Mouse (Mus musculus) MEL (cell line): ENCODE measurements at regions not wholly inside any gene's neighbourhood (a gene's known extent, or its start where the extent isn't known, plus 50 kb on each side); places are given as distances from the start of the nearest gene placed in this dataset.

Experiments
- DNase-seq: peaks from one replicate; pipeline ENCODE4 v3.0.0; 2011; ENCODE audit warnings: low read depth, low spot score
- H3K27ac ChIP-seq: 2 replicates; pipeline ENCODE4 v1.5.1; 2012; ENCODE audit warnings: low read depth, mild to moderate bottlenecking, control low read depth, low read length, moderate library complexity; ENCODE audit not compliant: control insufficient read depth
- H3K27me3 ChIP-seq, 2 experiments: fragments of 150-350 bp in 1 of 2; sonication (generic) in 1 of 2; 2 replicates each; pipeline ENCODE4 v1.6.1; 2012; ENCODE audit warnings: low read length in 2 of 2, mild to moderate bottlenecking in 2 of 2, improper control_type of control experiment in 1 of 2, moderate library complexity in 1 of 2; ENCODE audit not compliant: insufficient read depth in 2 of 2, control insufficient read depth in 1 of 2
- H3K36me3 ChIP-seq, 2 experiments: 2 replicates each; pipeline ENCODE4 v1.6.1; 2012 to 2014; ENCODE audit warnings: low read length in 2 of 2, improper control_type of control experiment in 1 of 2, inconsistent platforms in 1 of 2, mild to moderate bottlenecking in 1 of 2; ENCODE audit not compliant: insufficient read depth in 2 of 2, control insufficient read depth in 1 of 2
- H3K4me1 ChIP-seq, 2 experiments: fragments of 150-350 bp in 1 of 2; sonication (generic) in 1 of 2; 2 replicates each; pipeline ENCODE4 v1.6.1; 2012; ENCODE audit warnings: low read length in 2 of 2, improper control_type of control experiment in 1 of 2, mild to moderate bottlenecking in 1 of 2; ENCODE audit not compliant: insufficient read depth in 2 of 2, control insufficient read depth in 1 of 2
- H3K4me3 ChIP-seq, 2 experiments: fragments of 150-350 bp in 1 of 2; sonication (generic) in 1 of 2; 2 replicates each; pipeline ENCODE4 v1.5.1; 2012; ENCODE audit warnings: low read depth in 2 of 2, low read length in 2 of 2, mild to moderate bottlenecking in 2 of 2, moderate library complexity in 2 of 2, control low read depth in 1 of 2, improper control_type of control experiment in 1 of 2; ENCODE audit not compliant: control insufficient read depth in 1 of 2, insufficient read depth in 1 of 2
- H3K79me2 ChIP-seq: 2 replicates; pipeline ENCODE4 v1.6.1; 2012; ENCODE audit warnings: mild to moderate bottlenecking, low read length, moderate library complexity; ENCODE audit not compliant: control insufficient read depth, poor library complexity, insufficient read depth
- H3K9ac ChIP-seq: 2 replicates; pipeline ENCODE4 v1.6.1; 2012; ENCODE audit warnings: low read depth, mild to moderate bottlenecking, control low read depth, low read length, moderate library complexity; ENCODE audit not compliant: control insufficient read depth, poor library complexity, severe bottlenecking
- H3K9me3 ChIP-seq: fragments of 150-350 bp; sonication (generic); replicated peaks from 2 replicates; pipeline ENCODE4 v1.6.1; 2012; ENCODE audit warnings: mild to moderate bottlenecking, low read length, improper control_type of control experiment, moderate library complexity; ENCODE audit not compliant: insufficient read depth
- BHLHE40 ChIP-seq: IDR thresholded peaks from 2 replicates; pipeline ENCODE4 v1.6.1; 2012; ENCODE audit warnings: low read depth, mild to moderate bottlenecking, inconsistent platforms, low read length, improper control_type of control experiment, borderline replicate concordance
- CTCF ChIP-seq, 3 experiments: IDR thresholded peaks in 2 of 3; conservative IDR thresholded peaks in 1 of 3; 2 replicates each; pipeline ENCODE4 v1.5.1; 2011 to 2012; ENCODE audit warnings: low read length in 3 of 3, low read depth in 2 of 3, mild to moderate bottlenecking in 2 of 3, improper control_type of control experiment in 1 of 3, inconsistent platforms in 1 of 3, mixed read lengths in 1 of 3, moderate library complexity in 1 of 3; ENCODE audit not compliant: control insufficient read depth in 1 of 3, insufficient read depth in 1 of 3, poor library complexity in 1 of 3, severe bottlenecking in 1 of 3
- EP300 ChIP-seq, 2 experiments: IDR thresholded peaks; 2 replicates each; pipeline ENCODE4 v1.6.1; 2011; ENCODE audit warnings: improper control_type of control experiment in 2 of 2, low read length in 2 of 2, low read depth in 1 of 2, mild to moderate bottlenecking in 1 of 2
- GABPA ChIP-seq: IDR thresholded peaks from 2 replicates; pipeline ENCODE4 v1.6.1; 2012; ENCODE audit warnings: low read depth, mild to moderate bottlenecking, inconsistent platforms, low read length, improper control_type of control experiment, moderate library complexity
- GATA1 ChIP-seq: IDR thresholded peaks from 2 replicates; pipeline ENCODE4 v1.6.1; 2011; ENCODE audit warnings: low read depth, low read length, improper control_type of control experiment
- HCFC1 ChIP-seq: IDR thresholded peaks from 2 replicates; pipeline ENCODE4 v1.6.1; 2012; ENCODE audit warnings: low read depth, mild to moderate bottlenecking, inconsistent platforms, low read length, improper control_type of control experiment, moderate library complexity
- JUND ChIP-seq: IDR thresholded peaks from 2 replicates; pipeline ENCODE4 v1.6.1; 2011; ENCODE audit warnings: low read depth, mild to moderate bottlenecking, improper control_type of control experiment, low read length
- MAX ChIP-seq: IDR thresholded peaks from 2 replicates; pipeline ENCODE4 v1.6.1; 2011; ENCODE audit warnings: low read length, improper control_type of control experiment
- MAZ ChIP-seq: IDR thresholded peaks from 2 replicates; pipeline ENCODE4 v1.6.1; 2012; ENCODE audit warnings: low read depth, mild to moderate bottlenecking, inconsistent platforms, low read length, improper control_type of control experiment
- MEF2A ChIP-seq: IDR thresholded peaks from 2 replicates; pipeline ENCODE4 v1.6.1; 2014; ENCODE audit warnings: low read depth, mild to moderate bottlenecking, inconsistent platforms, low read length, improper control_type of control experiment; ENCODE audit not compliant: poor library complexity, insufficient replicate concordance, severe bottlenecking; ENCODE audit errors: extremely low read depth
- MXI1 ChIP-seq: IDR thresholded peaks from 2 replicates; pipeline ENCODE4 v1.6.1; 2011; ENCODE audit warnings: mild to moderate bottlenecking, low read depth, low read length, improper control_type of control experiment
- MYB ChIP-seq: IDR thresholded peaks from 2 replicates; pipeline ENCODE4 v1.6.1; 2011; ENCODE audit warnings: mild to moderate bottlenecking, low read depth, low read length, improper control_type of control experiment
- NELFE ChIP-seq: IDR thresholded peaks from 2 replicates; pipeline ENCODE4 v1.6.1; 2011; ENCODE audit warnings: low read depth, low read length, improper control_type of control experiment
- NRF1 ChIP-seq: IDR thresholded peaks from 2 replicates; pipeline ENCODE4 v1.6.1; 2014; ENCODE audit warnings: low read depth, mild to moderate bottlenecking, inconsistent platforms, low read length, improper control_type of control experiment, moderate library complexity; ENCODE audit not compliant: poor library complexity, insufficient read depth, severe bottlenecking
- POLR2AphosphoS5 ChIP-seq: IDR thresholded peaks from 2 replicates; pipeline ENCODE4 v1.6.1; 2012; ENCODE audit warnings: low read depth, borderline replicate concordance, mild to moderate bottlenecking, inconsistent platforms, low read length, moderate library complexity, mixed read lengths
- RAD21 ChIP-seq: IDR thresholded peaks from 2 replicates; pipeline ENCODE4 v1.6.1; 2011; ENCODE audit warnings: mild to moderate bottlenecking, low read depth, low read length, improper control_type of control experiment
- RCOR1 ChIP-seq: IDR thresholded peaks from 2 replicates; pipeline ENCODE4 v1.6.1; 2012; ENCODE audit warnings: low read depth, mild to moderate bottlenecking, inconsistent platforms, low read length, improper control_type of control experiment
- UBTF ChIP-seq: IDR thresholded peaks from 2 replicates; pipeline ENCODE4 v1.6.1; 2012; ENCODE audit warnings: low read depth, mild to moderate bottlenecking, inconsistent platforms, low read length, improper control_type of control experiment, moderate library complexity, borderline replicate concordance; ENCODE audit not compliant: insufficient read depth
- USF2 ChIP-seq, 2 experiments: IDR thresholded peaks; 2 replicates each; pipeline ENCODE4 v1.6.1; 2011 to 2012; ENCODE audit warnings: improper control_type of control experiment in 2 of 2, low read length in 2 of 2, borderline replicate concordance in 1 of 2, inconsistent platforms in 1 of 2, low read depth in 1 of 2, mild to moderate bottlenecking in 1 of 2; ENCODE audit not compliant: insufficient read depth in 1 of 2
- ZC3H11A ChIP-seq: IDR thresholded peaks from 2 replicates; pipeline ENCODE4 v1.6.1; 2012; ENCODE audit warnings: low read depth, mild to moderate bottlenecking, inconsistent platforms, low read length, improper control_type of control experiment

GRCm38 (mm10) chr19:14180956-14181355 lies 267.6 kb downstream of the Olfr1505 start:
- DNase-seq, result no peak
- Histone ChIP-seq H3K79me2 (no peaks in the 10 kb centered on the region), H3K36me3 (no peaks in the 10 kb centered on the region)
- TF ChIP-seq MYB (no peak), ZC3H11A (no peak), MAZ (no peak), MXI1 (no peak), MEF2A (no peak), NRF1 (no peak), UBTF (no peak), JUND (no peak), EP300 (IDR thresholded peaks at IDR 0.05; ENCODE audit: low read depth in 1 of 2, low read length in 2 of 2) (no peak), MAX (no peak), BHLHE40 (no peak), POLR2AphosphoS5 (no peak), USF2 (IDR thresholded peaks at IDR 0.05; ENCODE audit: borderline replicate concordance in 1 of 2, insufficient read depth in 1 of 2, low read depth in 1 of 2, low read length in 2 of 2) (no peak), GATA1 (no peak), RCOR1 (no peak), NELFE (no peak), GABPA (no peak), CTCF (IDR thresholded peaks at IDR 0.05 in 2 of 3, conservative IDR thresholded peaks at IDR 0.05 in 1 of 3; ENCODE audit: control insufficient read depth in 1 of 3, insufficient read depth in 1 of 3, low read depth in 2 of 3, low read length in 3 of 3, poor library complexity in 1 of 3, severe bottlenecking in 1 of 3) (no peak), RAD21 (no peak), HCFC1 (no peak)
- TF ChIP-seq, all 39 proteins: peak for 0
- Histone ChIP-seq H3K27me3 (no peaks in the 10 kb centered on the region), H3K4me3 (no peak overlapping the region), H3K4me1 (no peaks in the 10 kb centered on the region), H3K9ac (no peak overlapping the region), H3K27ac (no peak overlapping the region), H3K9me3 (no peaks in the 10 kb centered on the region)
